Mouse (Mus musculus) Muller cell, postnatal 12 days (primary cell): ENCODE data around the gene Dpp6.

Experiments
- DNase-seq: peaks from one replicate; pipeline ENCODE4 v3.0.0-alpha.2; 2015; ENCODE audit errors: inconsistent ontology term

The Dpp6 gene

DNA sequence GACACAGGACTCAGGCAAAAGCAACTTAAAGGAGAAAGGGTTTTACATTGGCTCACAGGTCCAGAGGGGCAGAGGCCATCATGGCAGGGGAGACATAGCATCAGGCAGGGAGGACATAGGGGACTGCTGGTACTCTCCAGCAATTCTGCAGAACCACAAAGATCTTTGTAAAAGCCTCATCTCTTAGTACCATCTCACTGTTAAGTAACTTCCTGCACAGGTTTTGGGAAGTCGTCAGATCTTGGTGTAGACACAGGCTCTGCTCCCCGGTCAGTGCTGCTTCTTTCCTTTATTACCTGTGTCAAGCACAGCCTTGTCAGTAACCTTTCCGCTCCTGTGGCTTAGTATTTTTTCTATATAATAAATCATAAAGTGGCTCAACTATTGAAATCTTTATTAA is 377.2 kb downstream of the Dpp6 start:
- DNase-seq, result no peak

DNA sequence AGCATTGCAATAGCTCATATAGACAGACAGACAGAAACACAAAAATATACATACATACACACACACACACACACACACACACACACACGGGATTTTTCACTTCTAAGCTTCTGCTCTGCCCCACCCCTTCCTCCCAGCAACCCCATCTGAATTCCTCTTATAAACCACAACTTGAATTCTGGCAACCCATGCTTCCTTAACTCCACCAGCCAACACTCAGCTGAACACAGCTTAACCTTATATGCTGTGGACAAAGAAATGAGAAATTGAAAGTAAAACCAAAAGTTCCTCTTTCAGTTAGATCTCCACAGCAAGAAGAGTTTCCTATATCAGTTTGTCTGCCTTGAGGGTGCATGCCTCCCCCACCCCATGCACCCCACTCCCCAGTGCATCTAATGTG is 378.0 kb downstream of the Dpp6 start:
- peak; percentile 27 for DNase-seq

DNA sequence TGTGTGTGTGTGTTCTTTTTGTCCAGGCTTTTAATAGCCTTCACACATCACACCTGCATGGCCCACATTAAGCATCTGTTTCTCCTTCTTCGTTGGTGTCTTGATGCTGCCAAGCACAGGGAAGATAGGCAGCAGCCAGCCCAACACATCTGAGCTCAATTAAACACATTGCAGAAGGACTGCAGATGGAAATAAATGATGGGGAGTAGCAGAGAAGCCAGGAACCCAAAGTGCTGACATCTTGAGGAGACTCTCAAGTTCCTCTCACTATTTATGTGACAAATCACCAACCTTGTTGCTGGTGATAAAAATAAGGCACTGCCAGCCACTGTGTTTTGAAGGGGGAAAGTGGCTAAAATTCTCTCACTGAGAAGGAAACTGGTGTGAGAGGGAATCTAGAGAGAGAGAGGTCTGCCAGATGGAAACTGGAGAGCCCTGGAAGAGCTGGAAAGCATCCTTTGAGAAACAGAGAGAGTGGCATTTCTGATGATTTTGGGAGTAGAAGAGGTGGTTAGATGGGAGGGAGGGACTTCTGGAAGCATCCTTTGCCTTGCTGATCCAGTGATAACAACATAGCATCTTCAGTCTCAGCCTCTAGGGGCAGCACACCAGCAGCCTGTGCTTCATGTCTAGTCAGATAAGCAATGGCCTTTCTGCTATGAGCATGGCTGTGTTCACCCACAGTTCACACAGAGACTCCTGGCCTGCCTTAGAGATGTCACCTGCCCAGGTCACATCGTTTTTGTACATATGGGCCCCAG is 383.8 kb downstream of the Dpp6 start:
- DNase-seq, result no peak

DNA sequence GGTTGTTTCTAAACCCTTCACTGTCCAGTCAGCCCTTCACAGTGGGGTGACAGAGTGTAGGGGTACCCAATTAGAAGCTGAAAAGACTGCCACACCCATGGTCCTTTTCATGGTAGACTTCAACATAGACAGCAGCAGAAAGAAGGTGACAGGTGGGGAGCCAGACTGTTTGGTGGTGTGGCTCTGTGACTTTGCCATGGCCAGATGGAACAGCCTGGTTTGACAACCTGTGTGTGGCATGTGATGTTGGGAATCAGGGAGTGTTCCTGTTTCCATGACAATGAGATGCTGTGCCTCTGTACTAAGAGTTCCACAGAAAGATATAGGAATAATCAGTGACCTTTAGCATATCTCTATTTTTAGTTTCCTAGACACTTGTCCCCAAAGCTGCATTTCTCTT is 386.1 kb downstream of the Dpp6 start:
- DNase-seq, result no peak

- no peak for DNase-seq
These were observed 387.7 kb downstream of the Dpp6 start for GRCm38 (mm10) chr5:27204721-27205120.

DNA sequence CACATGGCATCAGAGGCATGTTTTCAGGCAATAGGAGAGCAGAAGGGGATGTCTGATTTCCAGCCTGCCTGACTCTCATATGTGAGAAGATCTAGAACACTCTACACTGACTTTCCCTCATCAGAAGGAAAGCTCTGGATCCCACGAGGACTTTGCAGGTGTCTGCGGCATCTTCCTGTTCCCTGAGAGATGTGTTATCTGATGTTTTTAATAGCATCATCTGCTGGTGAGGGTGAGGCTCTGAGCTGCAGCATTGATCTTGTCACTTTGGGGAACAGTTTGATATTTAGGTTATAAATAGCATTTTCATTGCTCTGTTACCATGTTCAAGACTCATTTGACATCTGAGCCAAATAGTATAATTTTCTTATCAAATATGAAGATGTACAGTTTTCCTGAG is 388.8 kb downstream of the Dpp6 start:
- no peak for DNase-seq

GRCm38 (mm10) chr5:27206213-27206612 is 389.2 kb downstream of the Dpp6 start:
- DNase-seq, result no peak

DNA sequence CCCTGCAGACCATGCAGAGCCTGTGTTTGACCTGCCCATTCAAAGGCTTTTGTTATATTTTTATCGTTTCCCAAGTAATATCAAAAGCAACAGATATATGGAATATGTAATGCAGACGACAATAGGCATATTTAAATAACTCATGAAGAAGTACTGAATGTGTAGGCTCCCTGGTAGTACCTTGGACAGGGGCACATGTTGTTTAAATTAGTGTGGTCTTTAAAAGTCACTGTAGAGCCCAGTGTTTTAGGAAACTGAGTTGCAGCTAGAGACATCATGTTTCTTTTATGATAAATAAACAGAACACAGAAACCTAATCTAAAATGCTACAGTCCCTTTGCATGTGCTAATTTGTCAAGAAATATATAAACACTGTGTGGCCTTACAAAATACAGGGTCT is 403.1 kb downstream of the Dpp6 start:
- no peak for DNase-seq

GRCm38 (mm10) chr5:27242078-27242477 is 425.1 kb downstream of the Dpp6 start:
- no peak for DNase-seq

- no peak for DNase-seq
These were observed 426.2 kb downstream of the Dpp6 start for GRCm38 (mm10) chr5:27243226-27243625.

GRCm38 (mm10) chr5:27247793-27248192 is 430.8 kb downstream of the Dpp6 start:
- DNase-seq, result no peak

- DNase-seq, result no peak
These were observed 431.7 kb downstream of the Dpp6 start for GRCm38 (mm10) chr5:27248685-27249084.

- DNase-seq, result no peak
These were observed 432.9 kb downstream of the Dpp6 start for GRCm38 (mm10) chr5:27249951-27250350.

DNA sequence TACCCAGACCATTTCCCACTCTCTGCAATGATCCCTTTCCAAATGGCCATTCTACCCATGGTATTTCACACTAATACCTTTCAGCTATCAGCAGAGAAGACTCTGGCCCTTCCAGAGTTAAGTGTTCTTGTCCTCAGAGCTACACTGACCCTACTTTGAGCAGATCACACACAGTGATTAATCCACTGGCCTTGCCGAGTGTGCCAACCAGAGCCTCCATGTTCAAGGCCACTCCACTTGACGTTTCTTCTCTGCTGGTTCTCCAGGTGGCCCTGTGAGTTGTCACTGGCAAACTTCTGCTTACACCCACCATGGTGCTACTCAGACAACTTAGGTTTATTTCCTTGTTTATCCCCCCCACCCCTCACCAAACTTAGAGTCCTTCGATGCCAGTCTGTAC is 433.9 kb downstream of the Dpp6 start:
- DNase-seq, result no peak

DNA sequence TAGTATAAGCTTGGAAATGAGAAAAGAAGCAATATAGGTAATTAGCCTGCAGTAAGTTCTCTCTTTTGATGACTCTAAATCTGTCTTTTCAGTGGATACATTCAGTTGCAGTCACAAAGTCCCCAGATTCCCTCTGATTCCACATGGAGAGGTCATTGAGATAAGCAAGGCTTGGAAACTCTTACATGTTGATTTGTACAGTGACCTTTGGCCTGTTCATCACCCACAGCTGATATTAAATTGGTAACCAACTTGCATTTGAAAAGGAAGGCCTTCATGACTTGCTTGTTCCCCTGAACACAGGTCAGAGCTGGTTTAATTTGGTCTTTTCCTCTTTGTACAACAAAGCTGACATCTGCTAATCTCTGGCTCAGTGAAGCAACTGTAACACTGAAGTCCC is 434.4 kb downstream of the Dpp6 start:
- no peak for DNase-seq

DNA sequence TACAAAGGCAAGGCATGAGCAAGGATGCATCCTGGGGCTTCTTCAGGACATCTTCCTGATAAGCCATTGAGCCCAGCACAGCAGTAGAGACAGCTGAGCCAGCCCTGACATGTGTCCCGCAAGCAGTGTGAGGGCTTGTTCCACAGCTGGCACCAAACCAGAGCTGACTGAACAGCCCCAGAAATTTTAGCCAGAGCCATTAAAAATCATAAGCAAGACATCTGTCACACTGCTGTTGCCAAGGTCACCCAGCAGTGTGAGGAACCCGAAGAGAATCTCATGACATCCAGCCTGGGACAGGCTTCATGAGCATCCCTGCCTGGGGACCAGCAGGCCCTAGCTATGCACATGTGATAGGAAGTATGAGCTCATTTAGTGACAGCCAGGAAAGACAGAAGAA is 438.2 kb downstream of the Dpp6 start:
- DNase-seq, result no peak

- DNase-seq, result no peak
These were observed 441.6 kb downstream of the Dpp6 start for GRCm38 (mm10) chr5:27258636-27259035.

- DNase-seq, result peak; percentile 13
These were observed 445.0 kb downstream of the Dpp6 start for GRCm38 (mm10) chr5:27261746-27262727.

DNA sequence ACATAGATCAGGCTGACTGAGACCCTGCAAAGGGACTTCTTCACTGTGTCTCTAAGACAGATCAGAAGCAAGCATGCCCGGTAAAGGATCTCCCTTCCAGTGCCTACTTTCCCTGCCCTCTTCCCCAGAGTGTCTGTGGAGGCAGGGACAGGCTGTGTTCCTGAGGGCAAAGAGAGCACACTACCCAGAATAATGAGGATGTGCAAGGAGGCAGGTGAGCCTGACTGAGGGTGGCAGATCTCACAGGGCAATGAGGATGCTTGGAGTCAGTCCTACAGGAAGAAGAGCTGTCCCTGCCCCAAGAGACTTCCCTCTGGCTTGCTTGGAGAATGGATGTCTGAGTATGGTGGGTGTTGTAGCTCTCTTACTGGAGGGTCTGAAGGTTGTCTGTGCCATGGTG is 445.7 kb downstream of the Dpp6 start:
- DNase-seq, result no peak

DNA sequence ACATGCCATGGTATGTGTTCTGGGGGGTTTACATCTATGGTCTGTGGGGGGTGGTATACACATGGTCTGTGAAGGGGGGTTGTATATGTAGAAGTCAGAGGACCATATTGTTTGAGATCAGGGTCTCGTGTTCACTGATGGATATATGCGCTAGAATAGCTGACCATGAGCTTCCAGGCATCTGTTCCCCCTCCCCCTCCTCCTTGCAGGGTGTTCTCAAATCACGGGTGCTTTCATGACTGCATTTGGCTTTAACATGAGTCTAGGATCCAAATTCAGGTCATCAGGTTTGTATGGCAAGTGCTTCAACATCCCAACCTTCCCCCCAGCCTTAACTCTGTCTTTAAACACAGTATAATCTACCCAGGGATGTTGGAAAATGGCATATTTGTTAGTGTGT is 448.3 kb downstream of the Dpp6 start:
- DNase-seq, result no peak

GRCm38 (mm10) chr5:27271336-27271735 is 454.3 kb downstream of the Dpp6 start:
- DNase-seq, result no peak

DNA sequence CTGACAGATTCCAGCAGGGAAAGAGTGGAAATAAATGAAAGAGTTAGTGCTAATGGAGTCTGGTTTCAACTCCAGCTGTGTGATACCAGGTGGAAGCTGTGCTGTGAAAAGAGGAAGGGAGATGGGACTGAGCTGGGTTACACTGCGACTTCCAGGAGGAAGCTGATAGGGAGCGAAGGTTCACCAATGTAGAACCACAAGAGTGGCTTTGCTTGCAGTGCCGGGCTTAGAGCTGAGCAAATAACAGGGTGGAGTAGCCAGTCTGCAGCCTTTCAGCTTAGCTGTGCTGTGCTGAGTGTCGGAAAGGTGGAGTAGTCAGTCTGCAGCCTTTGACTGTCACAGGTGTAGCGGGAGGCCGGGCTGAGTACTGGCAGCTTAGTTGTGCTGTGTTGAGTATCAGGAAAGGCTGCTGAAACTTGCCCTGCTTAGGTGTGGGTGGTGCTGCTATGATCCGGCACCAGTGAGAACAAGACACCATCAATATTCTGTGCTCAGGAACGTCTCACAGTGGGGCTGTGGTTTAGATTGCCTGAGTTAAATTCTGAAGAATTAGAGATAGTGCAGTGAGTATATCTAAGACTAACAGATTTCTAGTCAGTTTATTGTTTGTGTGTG is 457.9 kb downstream of the Dpp6 start:
- DNase-seq, result no peak
